ENCODE assay signal across 35 mouse cellular contexts in genomic region chr19:50486345-50486744, GRCm38 (mm10).
"Had no signal": no experiment of that assay in that cellular context is flagged by ENCODE, and none has a peak within 500 bp of the region (broad histone marks: within the 10 kb centered on the region; RNA-seq: fewer than 3 reads in every experiment).

No protein-coding gene starts in this region.

- H3K27me3 ChIP-seq: heart, embryonic 12.5 days; heart, embryonic 13.5 days; heart, embryonic 15.5 days; hindbrain, embryonic 12.5 days; hindbrain, embryonic 13.5 days; hindbrain, embryonic 15.5 days; intestine, embryonic 15.5 days; kidney, embryonic 15.5 days had no signal

- ATAC-seq: hindbrain, embryonic 16.5 days; hindbrain, postnatal 0 days; inflammation-experienced regulatory T-cells, adult 6 months; intestine, embryonic 15.5 days; intestine, embryonic 16.5 days; intestine, postnatal 0 days had no signal

- H3K36me3 ChIP-seq: heart, embryonic 10.5 days; heart, embryonic 12.5 days; heart, embryonic 13.5 days; heart, embryonic 15.5 days; hindbrain, embryonic 10.5 days; hindbrain, embryonic 12.5 days; hindbrain, embryonic 13.5 days; hindbrain, embryonic 15.5 days; intestine, embryonic 15.5 days; kidney, embryonic 15.5 days had no signal

- H3K9me3 ChIP-seq: heart, embryonic 10.5 days; heart, embryonic 12.5 days; heart, embryonic 13.5 days; heart, embryonic 15.5 days; hindbrain, embryonic 10.5 days; hindbrain, embryonic 12.5 days; hindbrain, embryonic 13.5 days; hindbrain, embryonic 15.5 days; intestine, embryonic 15.5 days; kidney, embryonic 15.5 days had no signal

- H3K9ac ChIP-seq: heart, embryonic 12.5 days; heart, embryonic 13.5 days; heart, embryonic 15.5 days; hindbrain, embryonic 12.5 days; hindbrain, embryonic 13.5 days; hindbrain, embryonic 14.5 days; hindbrain, embryonic 15.5 days; intestine, embryonic 15.5 days; kidney, embryonic 15.5 days had no signal

- H3K4me1 ChIP-seq: heart, embryonic 13.5 days had no signal

- H3K4me3 ChIP-seq: heart, embryonic 10.5 days; heart, embryonic 12.5 days; heart, embryonic 13.5 days; heart, embryonic 15.5 days; hindbrain, embryonic 10.5 days; hindbrain, embryonic 12.5 days; hindbrain, embryonic 13.5 days; hindbrain, embryonic 15.5 days; intestine, embryonic 15.5 days; kidney, embryonic 15.5 days; layer of hippocampus, adult 2 months had no signal

- H3K4me2 ChIP-seq: heart, embryonic 11.5 days; heart, embryonic 12.5 days; heart, embryonic 13.5 days; heart, embryonic 15.5 days; hindbrain, embryonic 12.5 days; hindbrain, embryonic 13.5 days; hindbrain, embryonic 14.5 days; hindbrain, embryonic 15.5 days; intestine, embryonic 15.5 days; kidney, embryonic 15.5 days had no signal

- H3K27ac ChIP-seq: heart, embryonic 10.5 days; heart, embryonic 13.5 days; heart, embryonic 15.5 days; hindbrain, embryonic 10.5 days; hindbrain, embryonic 12.5 days; hindbrain, embryonic 13.5 days; hindbrain, embryonic 14.5 days; hindbrain, embryonic 15.5 days; hindbrain, postnatal 0 days; intestine, embryonic 15.5 days; kidney, embryonic 15.5 days; kidney, postnatal 0 days; layer of hippocampus, adult 2 months had no signal

- DNase-seq: heart, postnatal 10 days; heart, postnatal 14 days; heart, postnatal 36 days; heart, postnatal 4 days; kidney, adult 11 months; kidney, adult 18-20 months; kidney, adult 2 months; kidney, adult 8-10 months; kidney, adult 9 months; kidney, postnatal 10 days; kidney, postnatal 14 days; kidney, postnatal 25 days; kidney, postnatal 36 days; kidney, postnatal 4 days; layer of hippocampus, adult 9-11 months; layer of hippocampus, postnatal 36 days had no signal
